Mouse (Mus musculus) heart, embryonic 16.5 days (tissue): ENCODE results near the gene Gstm4. TPM values are rescaled to one million over a fixed set of nuclear protein-coding genes. Genes with fewer than 3 reads are reported as not detected.

Source experiments
- polyA plus RNA-seq: library from polyadenylated mRNA; unstranded; fragments of >200 nt; fragmentation: Nextera tagmentation; extraction: Ambion mirVana; gene quantifications from 2 replicates; pipeline ENCODE4 v1.2.1, GENCODE M21; 2015

Gene Gstm4
- polyA plus RNA-seq, 1 experiment from 2014 or later, result 17.6 TPM

Other genes starting within 250 kb of the Gstm4 start
- gene Eps8l3, start 167.7 kb downstream of the Gstm4 start, polyA plus RNA-seq, result 0.64 TPM in 1 of 2 replicates, not detected in the other
- 118 and 121 TPM in 2 replicates for gene Gstm5, start 149.1 kb downstream of the Gstm4 start, polyA plus RNA-seq
- gene Gstm7, start 113.1 kb downstream of the Gstm4 start, polyA plus RNA-seq, result 26.8 and 28.1 TPM in 2 replicates
- 11.7 and 12.2 TPM in 2 replicates for gene Gstm6, start 101.1 kb downstream of the Gstm4 start, polyA plus RNA-seq
- gene Gstm3, start 75.6 kb downstream of the Gstm4 start, polyA plus RNA-seq, result 0.12 and 0.22 TPM in 2 replicates
- 79.3 and 81.3 TPM in 2 replicates for gene Gstm2, start 58.4 kb downstream of the Gstm4 start, polyA plus RNA-seq
- 111 and 113 TPM in 2 replicates for gene Gstm1, start 26.9 kb downstream of the Gstm4 start, polyA plus RNA-seq
- gene Ampd2, start 41.8 kb upstream of the Gstm4 start, polyA plus RNA-seq, result 27.1 and 29.2 TPM in 2 replicates
- gene Gnat2, start 47.9 kb upstream of the Gstm4 start, polyA plus RNA-seq, result 0.71 and 0.79 TPM in 2 replicates
- 77.0 and 85.5 TPM in 2 replicates for gene Gnai3, start 101.3 kb upstream of the Gstm4 start, polyA plus RNA-seq
- gene Gpr61, start 110.0 kb upstream of the Gstm4 start, polyA plus RNA-seq, result 0.05 and 0.12 TPM in 2 replicates
- gene Amigo1, start 141.4 kb upstream of the Gstm4 start, polyA plus RNA-seq, result 2.5 and 3.5 TPM in 2 replicates
- 3.2 and 3.5 TPM in 2 replicates for gene Cyb561d1, start 156.3 kb upstream of the Gstm4 start, polyA plus RNA-seq
- 7.0 and 7.4 TPM in 2 replicates for gene Atxn7l2, start 166.0 kb upstream of the Gstm4 start, polyA plus RNA-seq
- 1.8 and 2.3 TPM in 2 replicates for gene Sypl2, start 181.8 kb upstream of the Gstm4 start, polyA plus RNA-seq
- 193 and 195 TPM in 2 replicates for gene Psma5, start 212.0 kb upstream of the Gstm4 start, polyA plus RNA-seq
- 5.4 and 10.5 TPM in 2 replicates for gene Sort1, start 239.2 kb upstream of the Gstm4 start, polyA plus RNA-seq